Mouse (Mus musculus) C2C12 (cell line): ENCODE results near the gene 1600014C23Rik.

ENCODE experiments used
- CTCF ChIP-seq: IDR thresholded peaks from one replicate; pipeline ENCODE4 v1.5.1; 2011; ENCODE audit not compliant: control insufficient read depth, insufficient read depth, insufficient read length
- FOSL1 ChIP-seq: IDR thresholded peaks from one replicate; pipeline ENCODE4 v1.8.0; 2011; ENCODE audit warnings: mild to moderate bottlenecking, low read length; ENCODE audit not compliant: poor library complexity, insufficient read depth, severe bottlenecking
- MAX ChIP-seq: IDR thresholded peaks from one replicate; pipeline ENCODE4 v1.6.1; 2011; ENCODE audit warnings: mild to moderate bottlenecking, control low read depth
- USF1 ChIP-seq: IDR thresholded peaks from one replicate; pipeline ENCODE4 v1.6.1; 2011; ENCODE audit warnings: low read depth, mild to moderate bottlenecking, control low read depth, moderate library complexity

- TF ChIP-seq CTCF (no peak), MAX (no peak), USF1 (no peak), FOSL1 (no peak)
Observed at GRCm38 (mm10) chr17:45699039-45699740, 34.5 kb downstream of the 1600014C23Rik start.
